Mouse (Mus musculus) bone marrow, adult 2 months (tissue): ENCODE data around the gene Foxi3.

Experiments used
- CTCF ChIP-seq: fragments of 200-500 bp; IDR thresholded peaks from 2 replicates; pipeline ENCODE4 v1.5.1; 2011; ENCODE audit warnings: low read length, control low read depth; ENCODE audit not compliant: control insufficient read depth, insufficient read depth
- POLR2A ChIP-seq: fragments of 200-500 bp; IDR thresholded peaks from 2 replicates; pipeline ENCODE4 v1.6.1; 2011; ENCODE audit warnings: low read depth, mild to moderate bottlenecking, control low read depth, low read length, borderline replicate concordance; ENCODE audit not compliant: control insufficient read depth

DNA sequence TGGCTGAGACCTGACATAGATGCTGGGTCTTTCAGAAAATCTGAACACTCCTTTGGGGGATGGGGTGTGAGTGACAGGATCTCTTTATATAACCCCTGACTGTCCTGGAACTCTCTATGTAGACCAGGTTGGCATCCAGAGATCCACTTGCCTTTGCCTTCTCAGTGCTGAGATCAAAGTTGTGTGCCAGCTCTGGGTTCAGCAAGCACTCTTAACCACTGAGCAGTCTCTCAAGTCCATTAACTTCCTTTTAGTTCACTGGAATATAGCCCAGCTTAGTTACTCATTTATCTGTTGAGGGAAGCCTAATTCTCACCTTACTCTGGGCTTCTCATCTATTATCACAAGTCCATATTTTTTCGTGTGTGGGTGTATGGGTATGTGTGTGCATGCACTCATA, 26.1 kb downstream of the Foxi3 start:
- no peak for TF ChIP-seq CTCF
- TF ChIP-seq POLR2A, result no peak
